Mouse (Mus musculus): ENCODE results near the gene Cldn5. TPM values are rescaled to one million over a fixed set of nuclear protein-coding genes. Genes with fewer than 3 reads are reported as not detected.

Cldn5 gene
- polyA plus RNA-seq (2012; rRNA removed), result 12.2 and 15.2 TPM in 2 replicates

- Histone ChIP-seq H3K4me3 (ENCODE audit: control insufficient read depth, insufficient read depth, low read length) (no peak within 1 kb of the TSS), H3K27me3 (ENCODE audit: control insufficient read depth, insufficient read depth, low read length) (no peaks in the 10 kb centered on the region; the same call in 1 of the 2 replicates), H3K36me3 (ENCODE audit: control insufficient read depth, insufficient read depth, low read length) (0 out of 2 replicates have a peak, but pooled peaks cover 2% of the 10 kb centered on the region), H3K4me1 (replicated peaks; ENCODE audit: control insufficient read depth, insufficient read depth, low read length) (no peaks in the 10 kb centered on the region), H3K27ac (ENCODE audit: control insufficient read depth, insufficient read depth, low read length) (no peak within 1 kb of the TSS)
- no peak for DNase-seq
- WGBS, result 31% methylated on average over 19 of the region's 19 CpGs
- TF ChIP-seq POLR2A (IDR thresholded peaks at IDR 0.05; ENCODE audit: control insufficient read depth, extremely low read depth, insufficient read depth, low read length, poor library complexity) (no peak), CTCF (IDR thresholded peaks at IDR 0.05; ENCODE audit: borderline replicate concordance, control insufficient read depth, extremely low read depth, insufficient read depth, low read length, poor library complexity) (no peak)
Observed at GRCm38 (mm10) chr16:18776556-18777100, at the start of gene Cldn5. TSS of gene Cldn5 (plus strand) at chr16:18776847.

DNA sequence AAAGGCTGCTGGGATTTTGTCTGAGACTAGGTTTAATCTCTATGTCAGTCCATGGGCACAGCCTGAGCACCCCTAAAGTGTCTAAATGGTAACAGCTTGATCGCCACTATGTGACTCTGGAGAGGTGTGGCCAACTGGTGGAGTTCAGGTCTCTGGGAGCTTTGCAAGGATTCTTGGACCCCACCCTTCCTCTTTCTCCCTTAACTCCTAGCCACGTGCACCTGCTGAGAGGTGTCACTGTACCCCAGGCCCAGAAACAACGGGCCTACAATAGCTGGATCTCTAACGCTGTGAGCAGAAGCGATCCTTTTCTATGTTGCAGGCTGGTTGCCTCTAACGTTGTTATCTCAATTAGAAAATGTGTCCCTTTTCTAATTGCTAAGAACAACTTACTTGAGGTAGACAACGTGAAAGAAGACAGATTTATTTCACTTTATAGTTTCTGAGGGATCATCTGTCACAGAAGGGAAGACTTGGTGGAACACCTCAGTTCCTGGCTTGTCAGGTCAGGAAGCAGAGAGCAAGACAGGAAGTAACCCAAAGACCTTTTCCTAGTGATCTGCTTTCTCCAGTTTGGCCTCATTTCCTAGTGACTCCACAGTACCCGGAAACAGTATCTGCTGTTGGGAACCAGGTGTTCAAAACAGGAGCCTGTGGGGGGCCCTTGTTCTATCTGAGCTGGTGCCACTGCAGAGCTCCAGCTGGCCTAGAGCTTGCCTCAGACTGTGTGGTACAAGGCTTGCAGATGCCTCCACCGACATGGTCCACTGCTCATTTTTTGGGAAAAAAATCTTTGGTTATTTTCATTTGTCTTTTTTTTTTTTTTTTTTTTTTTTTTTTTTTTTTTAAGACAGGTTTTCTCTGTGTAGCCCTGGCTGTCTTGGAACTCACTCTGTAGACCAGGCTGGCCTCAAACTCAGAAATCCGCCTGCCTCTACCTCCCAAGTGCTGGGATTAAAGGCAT, 48.8 kb upstream of the Cldn5 start:
- WGBS, result 62% methylated on average over 10 of the region's 10 CpGs
- no peak for DNase-seq

DNA sequence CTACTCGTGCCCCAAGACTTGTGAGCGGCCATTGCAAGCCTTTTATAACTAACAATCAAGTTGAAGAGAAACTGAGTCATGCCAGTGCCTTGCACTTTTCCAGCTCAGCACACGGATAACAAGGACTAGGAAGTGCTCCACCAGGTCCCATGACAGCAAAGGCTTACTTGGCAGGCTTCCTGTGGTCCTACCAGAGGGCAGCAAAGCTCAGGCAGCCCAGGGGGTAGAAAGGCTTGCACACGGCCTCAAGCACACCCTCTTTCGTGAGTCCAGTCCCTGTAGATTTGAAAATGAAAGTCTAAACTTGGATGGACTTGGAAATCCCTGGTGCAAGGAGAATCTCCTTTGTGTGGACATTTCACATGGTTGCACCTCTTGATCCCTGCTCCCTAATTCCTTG, 47.5 kb upstream of the Cldn5 start:
- DNase-seq, result no peak
- Histone ChIP-seq H3K36me3 (ENCODE audit: control insufficient read depth, insufficient read depth, low read length) (no peaks in the 10 kb centered on the region), H3K4me3 (ENCODE audit: control insufficient read depth, insufficient read depth, low read length) (no peak overlapping the region), H3K27ac (ENCODE audit: control insufficient read depth, insufficient read depth, low read length) (no peak overlapping the region), H3K4me1 (replicated peaks; ENCODE audit: control insufficient read depth, insufficient read depth, low read length) (peaks cover 10% of the 10 kb centered on the region), H3K27me3 (ENCODE audit: control insufficient read depth, insufficient read depth, low read length) (no peaks in the 10 kb centered on the region)
- TF ChIP-seq POLR2A (IDR thresholded peaks at IDR 0.05; ENCODE audit: control insufficient read depth, extremely low read depth, insufficient read depth, low read length, poor library complexity) (no peak), CTCF (IDR thresholded peaks at IDR 0.05; ENCODE audit: borderline replicate concordance, control insufficient read depth, extremely low read depth, insufficient read depth, low read length, poor library complexity) (no peak)
- 86% methylated on average over 5 of the region's 5 CpGs for WGBS

More for the DNA sequence above, 48.8 kb upstream of the Cldn5 start:
- H3K4me1 ChIP-seq (replicated peaks; ENCODE audit: control insufficient read depth, insufficient read depth, low read length), result peaks cover 6% of the 10 kb centered on the region
- no peaks in the 10 kb centered on the region for H3K36me3 ChIP-seq (ENCODE audit: control insufficient read depth, insufficient read depth, low read length)
- H3K27ac ChIP-seq (ENCODE audit: control insufficient read depth, insufficient read depth, low read length), result no peak overlapping the region
- H3K27me3 ChIP-seq (ENCODE audit: control insufficient read depth, insufficient read depth, low read length), result no peaks in the 10 kb centered on the region
- TF ChIP-seq CTCF (IDR thresholded peaks at IDR 0.05; ENCODE audit: borderline replicate concordance, control insufficient read depth, extremely low read depth, insufficient read depth, low read length, poor library complexity) (no peak), POLR2A (IDR thresholded peaks at IDR 0.05; ENCODE audit: control insufficient read depth, extremely low read depth, insufficient read depth, low read length, poor library complexity) (no peak)
- H3K4me3 ChIP-seq (ENCODE audit: control insufficient read depth, insufficient read depth, low read length), result no peak overlapping the region

DNA sequence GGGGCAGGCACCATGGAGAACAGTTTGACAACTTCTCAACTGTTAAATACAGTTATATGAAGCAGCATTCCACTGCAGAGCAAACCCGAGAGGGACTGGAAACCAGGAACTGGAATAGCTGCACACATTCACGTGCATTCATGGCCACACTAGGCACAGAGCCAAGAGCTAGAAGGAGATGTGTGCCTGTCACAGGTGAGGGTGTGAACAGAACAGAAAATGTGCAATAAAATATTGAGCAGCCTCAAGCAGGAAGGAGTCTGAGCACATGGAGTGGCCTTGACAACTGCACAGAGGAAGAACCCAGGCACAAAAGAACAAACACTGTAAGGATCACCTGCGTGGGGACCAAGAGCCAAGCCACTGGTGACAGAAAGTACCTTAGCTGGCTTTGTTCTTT, 46.0 kb upstream of the Cldn5 start:
- H3K36me3 ChIP-seq (ENCODE audit: control insufficient read depth, insufficient read depth, low read length), result no peaks in the 10 kb centered on the region
- DNase-seq, result no peak
- H3K27me3 ChIP-seq (ENCODE audit: control insufficient read depth, insufficient read depth, low read length), result no peaks in the 10 kb centered on the region
- peaks cover 10% of the 10 kb centered on the region for H3K4me1 ChIP-seq (replicated peaks; ENCODE audit: control insufficient read depth, insufficient read depth, low read length)
- 64% methylated on average over 3 of the region's 3 CpGs for WGBS
- TF ChIP-seq POLR2A (IDR thresholded peaks at IDR 0.05; ENCODE audit: control insufficient read depth, extremely low read depth, insufficient read depth, low read length, poor library complexity), result no peak
- no peak overlapping the region for H3K4me3 ChIP-seq (ENCODE audit: control insufficient read depth, insufficient read depth, low read length)
- no peak overlapping the region for H3K27ac ChIP-seq (ENCODE audit: control insufficient read depth, insufficient read depth, low read length)

DNA sequence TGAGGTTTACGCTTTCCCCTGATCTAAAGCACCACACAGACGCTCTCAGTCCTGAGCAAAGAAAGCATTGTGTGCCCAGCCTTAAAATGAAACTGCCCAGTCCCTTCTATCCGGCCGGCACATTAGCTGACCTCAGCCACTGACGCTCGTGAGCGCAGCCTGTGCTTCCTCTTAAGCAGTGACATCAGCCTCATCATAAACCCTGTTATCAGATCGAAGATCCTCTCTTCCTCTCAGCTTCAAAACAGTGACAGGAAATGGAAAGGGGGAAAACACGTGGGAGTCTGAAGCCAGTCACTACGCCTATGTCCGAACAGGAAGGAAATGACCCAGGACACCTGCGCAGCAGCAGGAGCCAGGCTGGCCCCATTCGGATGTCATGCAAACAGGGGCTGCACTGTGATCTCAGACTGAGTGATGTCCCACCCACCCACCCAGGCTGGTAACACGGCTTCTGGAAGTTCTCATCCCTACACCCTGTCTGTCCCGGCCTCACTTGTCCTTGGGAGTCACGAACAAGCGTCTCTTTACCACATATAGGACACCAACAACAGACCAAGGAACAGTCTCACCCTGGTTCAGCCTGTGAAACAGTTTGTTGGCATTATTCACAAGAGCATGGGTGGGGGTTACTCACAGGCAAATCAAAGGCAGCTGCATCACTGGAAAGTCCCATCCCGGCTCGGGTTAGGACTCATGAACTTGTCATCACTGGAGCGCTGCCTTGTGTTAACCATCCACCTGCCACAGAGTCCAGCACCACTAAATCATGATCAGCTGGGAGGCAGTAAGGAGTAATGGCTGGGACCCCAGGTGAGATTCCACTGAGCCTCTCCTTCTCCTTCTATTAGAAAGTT, 43.3 kb upstream of the Cldn5 start:
- H3K36me3 ChIP-seq (ENCODE audit: control insufficient read depth, insufficient read depth, low read length), result no peaks in the 10 kb centered on the region
- DNase-seq, result no peak
- TF ChIP-seq CTCF (IDR thresholded peaks at IDR 0.05; ENCODE audit: borderline replicate concordance, control insufficient read depth, extremely low read depth, insufficient read depth, low read length, poor library complexity), result no peak
- TF ChIP-seq POLR2A (IDR thresholded peaks at IDR 0.05; ENCODE audit: control insufficient read depth, extremely low read depth, insufficient read depth, low read length, poor library complexity), result no peak
- H3K27ac ChIP-seq (ENCODE audit: control insufficient read depth, insufficient read depth, low read length), result no peak overlapping the region
- H3K4me3 ChIP-seq (ENCODE audit: control insufficient read depth, insufficient read depth, low read length), result 0 out of 2 replicates have a peak overlapping the region, but pooled peaks have one; percentile 20
- peaks cover 10% of the 10 kb centered on the region for H3K4me1 ChIP-seq (replicated peaks; ENCODE audit: control insufficient read depth, insufficient read depth, low read length)
- 26% methylated on average over 20 of the region's 20 CpGs for WGBS
- H3K27me3 ChIP-seq (ENCODE audit: control insufficient read depth, insufficient read depth, low read length), result no peaks in the 10 kb centered on the region

DNA sequence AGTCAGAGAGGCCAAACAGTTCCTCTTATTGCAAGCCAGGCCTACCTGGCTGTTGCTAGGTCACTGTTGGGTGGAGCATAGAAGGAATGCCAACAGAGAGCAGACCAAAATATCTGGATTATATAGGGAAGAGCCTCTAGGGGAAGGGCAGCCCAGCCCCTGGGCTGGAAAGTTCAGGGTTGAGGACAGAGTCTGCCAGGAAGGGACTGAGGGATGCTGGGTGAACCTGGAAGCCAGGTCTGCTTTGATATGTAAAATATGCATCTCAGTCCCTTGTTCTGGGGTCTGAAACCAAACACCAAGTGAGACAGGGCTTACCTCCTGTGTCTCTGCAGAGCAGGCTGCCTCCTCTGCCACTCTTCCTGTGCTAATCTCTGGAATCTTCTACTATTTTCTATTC, 38.3 kb upstream of the Cldn5 start:
- no peak for DNase-seq
- Histone ChIP-seq H3K36me3 (ENCODE audit: control insufficient read depth, insufficient read depth, low read length) (no peaks in the 10 kb centered on the region), H3K27ac (ENCODE audit: control insufficient read depth, insufficient read depth, low read length) (no peak overlapping the region), H3K4me3 (ENCODE audit: control insufficient read depth, insufficient read depth, low read length) (no peak overlapping the region), H3K4me1 (replicated peaks; ENCODE audit: control insufficient read depth, insufficient read depth, low read length) (peaks cover 1% of the 10 kb centered on the region; the same call in 1 of the 2 replicates), H3K27me3 (ENCODE audit: control insufficient read depth, insufficient read depth, low read length) (no peaks in the 10 kb centered on the region)
- TF ChIP-seq CTCF (IDR thresholded peaks at IDR 0.05; ENCODE audit: borderline replicate concordance, control insufficient read depth, extremely low read depth, insufficient read depth, low read length, poor library complexity) (no peak), POLR2A (IDR thresholded peaks at IDR 0.05; ENCODE audit: control insufficient read depth, extremely low read depth, insufficient read depth, low read length, poor library complexity) (no peak)
